Mouse (Mus musculus) lung, postnatal 0 days (tissue): ENCODE results near the gene Klhdc7b.

ENCODE experiments used
- CTCF ChIP-seq: IDR thresholded peaks from 2 replicates; pipeline ENCODE4 v1.5.1; 2016; ENCODE audit warnings: antibody characterized with exemption, mild to moderate bottlenecking
- EP300 ChIP-seq: IDR thresholded peaks from 2 replicates; pipeline ENCODE4 v1.6.1; 2016; ENCODE audit warnings: antibody characterized with exemption, mild to moderate bottlenecking, control low read depth

DNA sequence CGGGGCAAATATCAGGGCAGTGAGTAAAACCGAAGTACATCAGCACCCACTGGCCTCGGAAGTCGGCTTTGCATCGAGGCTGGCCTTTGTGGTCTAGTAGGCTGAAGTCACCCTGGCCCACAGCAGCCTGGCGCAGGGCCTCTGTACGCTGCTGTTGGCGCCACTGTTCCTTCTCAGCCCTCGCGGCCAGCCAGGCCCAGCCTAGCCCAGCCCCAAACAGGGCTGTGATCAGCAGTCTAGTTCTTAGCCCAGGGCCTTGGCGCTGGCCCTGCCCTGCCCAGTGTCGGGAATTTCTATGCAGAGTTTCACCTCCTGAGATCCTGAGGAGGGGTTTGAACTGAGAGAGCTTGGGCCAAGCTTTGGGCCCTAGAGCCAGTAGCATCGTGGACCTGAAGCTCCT is 12.6 kb upstream of the Klhdc7b start:
- TF ChIP-seq CTCF (no peak), EP300 (no peak)
